In genomic region chr8:117107533-117107932, GRCm38 (mm10) we compare ENCODE assay signal across 8 mouse cellular contexts. TPM values are rescaled to one million over a fixed set of nuclear protein-coding genes. Genes with fewer than 3 reads are reported as not detected.
DNase-seq lines count a peak whose midpoint lies in the region; ATAC-seq and TF ChIP-seq lines count a peak whose summit lies in the region.
"Had no signal": no experiment of that assay in that cellular context is flagged by ENCODE, and none has a peak within 500 bp of the region (broad histone marks: within the 10 kb centered on the region; RNA-seq: fewer than 3 reads in every experiment).

No protein-coding gene starts in this region.

- ATAC-seq in G1E (ENCODE audit: extremely low read depth, insufficient number of reproducible peaks, low FRiP score, poor library complexity, severe bottlenecking), result no peak
- ATAC-seq in megakaryocyte, adult 5-6 weeks (ENCODE audit: poor library complexity, severe bottlenecking), result peak; percentile 85

- no peaks in the 10 kb centered on the region; the same call in 1 of the 2 replicates for H3K27me3 ChIP-seq in G1E (ENCODE audit: insufficient read depth, low read length)

- H3K36me3 ChIP-seq in G1E (replicated peaks), result no peaks in the 10 kb centered on the region

- H3K4me1 ChIP-seq in G1E (ENCODE audit: insufficient read depth, low read depth, low read length), result peaks cover 5% of the 10 kb centered on the region

- H3K4me3 ChIP-seq in G1E (ENCODE audit: low read depth, low read length), result no peak overlapping the region

- H3K9me3 ChIP-seq in G1E (replicated peaks), result peaks cover 12% of the 10 kb centered on the region

- intact Hi-C loops in heart, postnatal 10 days (cut with DNase I), result loop anchor here (1.0 kb wide), 1 partner anchor 368 kb away; no protein-coding TSS in a partner anchor

- peak; percentile 84 for TF ChIP-seq CTCF in G1E (IDR thresholded peaks at IDR 0.05; ENCODE audit: low read depth, low read length)

- peak; percentile 30 for DNase-seq in G1E (ENCODE audit: low spot score)
- peak; percentile 32 for DNase-seq in adrenal gland, adult 8-10 months
- peak; percentile 56 for DNase-seq in embryo, embryonic 9.5 days (ENCODE audit: extremely low spot score)
- peak; percentile 67 to 76 for DNase-seq in heart, postnatal 10 days
- peak; percentile 61 to 70 for DNase-seq in layer of hippocampus, postnatal 36 days
- peak; percentile 45 for DNase-seq in spleen, adult 12 weeks (ENCODE audit: low spot score)

RNA-seq across cellular contexts. Expression of gene Bco1, which starts 11.9 kb away (rescaled TPM):
- not detected in 2 replicates for total RNA-seq in G1E (2014; fragmentation: Nextera tagmentation)
- 0.06 TPM in 1 of 2 replicates, not detected in the other for total RNA-seq in G1E (2017)
- polyA plus RNA-seq in G1E (2012), result not detected in 2 replicates
- under 1 TPM in 2 of 4 experiments, not detected in 2; 0.15 to 0.16 TPM for total RNA-seq in adrenal gland, adult 8-10 months (2022)
- under 1 TPM in 1 of 2 experiments, not detected in 1; 0.14 TPM for total RNA-seq in heart, postnatal 10 days (2021)
- under 1 TPM in 1 of 2 experiments, not detected in 1; 0.20 TPM for total RNA-seq in layer of hippocampus, postnatal 36 days (2021)
- total RNA-seq in megakaryocyte, adult 5-6 weeks (2015), result not detected in 2 replicates
- total RNA-seq in megakaryocyte, adult 5-6 weeks (2017), result not detected in 2 replicates
- polyA plus RNA-seq: macrophage had no signal

RNA-seq across cellular contexts. Expression of gene Pkd1l2, which starts 25.3 kb away (rescaled TPM):
- total RNA-seq in G1E (2014; fragmentation: Nextera tagmentation) (0.60 and 0.87 TPM in 2 replicates), G1E (2017) (0.16 and 0.52 TPM in 2 replicates)
- 0.09 and 0.18 TPM in 2 replicates for polyA plus RNA-seq in G1E (2012)
- 1 to 10 TPM; 2.2 to 4.7 (median 3.2) TPM for total RNA-seq in adrenal gland, adult 8-10 months (2022)
- under 1 TPM in 1 of 2 experiments, not detected in 1; 0.17 TPM for total RNA-seq in heart, postnatal 10 days (2021)
- total RNA-seq in layer of hippocampus, postnatal 36 days (2021), result under 1 TPM in 1 of 2 experiments, not detected in 1; 0.05 TPM
- total RNA-seq in megakaryocyte, adult 5-6 weeks (2015), result 0.04 and 0.07 TPM in 2 replicates
- 0.04 and 0.08 TPM in 2 replicates for total RNA-seq in megakaryocyte, adult 5-6 weeks (2017)

RNA-seq across cellular contexts. Expression of gene Gan, which starts 50.4 kb away (rescaled TPM):
- total RNA-seq in G1E (2014; fragmentation: Nextera tagmentation), result 10.1 and 11.7 TPM in 2 replicates
- total RNA-seq in G1E (2017), result 3.7 and 5.0 TPM in 2 replicates
- polyA plus RNA-seq in G1E (2012), result 1.4 and 1.8 TPM in 2 replicates
- total RNA-seq in adrenal gland, adult 8-10 months (2022), result 10 to 100 TPM; 12.2 to 17.4 (median 13.8) TPM
- 1 to 10 TPM; 6.4 to 7.3 TPM for total RNA-seq in heart, postnatal 10 days (2021)
- total RNA-seq in layer of hippocampus, postnatal 36 days (2021), result 10 to 100 TPM; 18.2 to 18.7 TPM
- total RNA-seq in megakaryocyte, adult 5-6 weeks (2015), result 4.6 and 5.4 TPM in 2 replicates
- total RNA-seq in megakaryocyte, adult 5-6 weeks (2017), result 4.6 and 4.8 TPM in 2 replicates
